Mouse (Mus musculus): ENCODE measurements around the gene Cacna2d3. TPM values are rescaled to one million over a fixed set of nuclear protein-coding genes. Genes with fewer than 3 reads are reported as not detected.

Cacna2d3 gene
- total RNA-seq, 2 experiments from 2014 or later: 0.51 to 0.94 TPM

GRCm38 (mm10) chr14:29278401-29278800 is 443.3 kb downstream of the Cacna2d3 start:
- DNase-seq: no peak
- intact Hi-C loops (cut with DNase I): no loop called here

- no peak for DNase-seq
- intact Hi-C loops (cut with DNase I): no loop called here
Measured at GRCm38 (mm10) chr14:29277701-29278100, 444.0 kb downstream of the Cacna2d3 start.

- intact Hi-C loops (cut with DNase I): no loop called here
- no peak for DNase-seq
Measured at GRCm38 (mm10) chr14:29273890-29274289, 447.8 kb downstream of the Cacna2d3 start.

GRCm38 (mm10) chr14:29270541-29270940 is 451.1 kb downstream of the Cacna2d3 start:
- intact Hi-C loops (cut with DNase I): no loop called here
- DNase-seq: no peak

- intact Hi-C loops (cut with DNase I): loop anchor here (5.0 kb wide), 1 partner anchor 148 kb away; no protein-coding TSS in a partner anchor
- DNase-seq: no peak
Measured at GRCm38 (mm10) chr14:29269816-29270215, 451.8 kb downstream of the Cacna2d3 start.

- intact Hi-C loops (cut with DNase I): loop anchor here (5.0 kb wide), 1 partner anchor 146 kb away; no protein-coding TSS in a partner anchor
- DNase-seq: no peak
Measured at GRCm38 (mm10) chr14:29268609-29269008, 453.1 kb downstream of the Cacna2d3 start.

GRCm38 (mm10) chr14:29267233-29267874 is 454.3 kb downstream of the Cacna2d3 start:
- intact Hi-C loops (cut with DNase I): loop anchor here (5.0 kb wide), 1 partner anchor 145 kb away; no protein-coding TSS in a partner anchor
- DNase-seq: no peak

- intact Hi-C loops (cut with DNase I): no loop called here
- DNase-seq: no peak
Measured at GRCm38 (mm10) chr14:29260621-29261020, 461.0 kb downstream of the Cacna2d3 start.

GRCm38 (mm10) chr14:29243516-29243915 is 478.1 kb downstream of the Cacna2d3 start:
- intact Hi-C loops (cut with DNase I): no loop called here
- DNase-seq: no peak

- no peak for DNase-seq
- intact Hi-C loops (cut with DNase I): no loop called here
Measured at GRCm38 (mm10) chr14:29238446-29238845, 483.2 kb downstream of the Cacna2d3 start.

- intact Hi-C loops (cut with DNase I): no loop called here
- DNase-seq: no peak
Measured at GRCm38 (mm10) chr14:29228976-29229716, 492.5 kb downstream of the Cacna2d3 start.

GRCm38 (mm10) chr14:29228471-29228870 is 493.2 kb downstream of the Cacna2d3 start:
- intact Hi-C loops (cut with DNase I): no loop called here
- no peak for DNase-seq

- no peak for DNase-seq
- intact Hi-C loops (cut with DNase I): no loop called here
Measured at GRCm38 (mm10) chr14:29227959-29228358, 493.7 kb downstream of the Cacna2d3 start.

GRCm38 (mm10) chr14:29225754-29226365 is 495.8 kb downstream of the Cacna2d3 start:
- no peak for DNase-seq
- intact Hi-C loops (cut with DNase I): no loop called here

GRCm38 (mm10) chr14:29223012-29223411 is 498.7 kb downstream of the Cacna2d3 start:
- no peak for DNase-seq

GRCm38 (mm10) chr14:29222191-29222882 is 499.3 kb downstream of the Cacna2d3 start:
- intact Hi-C loops (cut with DNase I): no loop called here
- no peak for DNase-seq

More at GRCm38 (mm10) chr14:29223012-29223411, 498.7 kb downstream of the Cacna2d3 start:
- intact Hi-C loops (cut with DNase I): no loop called here

- DNase-seq: no peak
- intact Hi-C loops (cut with DNase I): no loop called here
Measured at GRCm38 (mm10) chr14:29216106-29216505, 505.6 kb downstream of the Cacna2d3 start.

GRCm38 (mm10) chr14:29204967-29205268 is 516.7 kb downstream of the Cacna2d3 start:
- intact Hi-C loops (cut with DNase I): no loop called here
- DNase-seq: no peak

GRCm38 (mm10) chr14:29204236-29204966 is 517.3 kb downstream of the Cacna2d3 start:
- intact Hi-C loops (cut with DNase I): no loop called here

GRCm38 (mm10) chr14:29196171-29196570 is 525.5 kb downstream of the Cacna2d3 start:
- DNase-seq: no peak
- intact Hi-C loops (cut with DNase I): no loop called here

More at GRCm38 (mm10) chr14:29204236-29204966, 517.3 kb downstream of the Cacna2d3 start:
- DNase-seq: no peak
